ENCODE assay signal across 31 mouse cellular contexts in genomic region chr8:94783890-94784289, GRCm38 (mm10). TPM values are rescaled to one million over a fixed set of nuclear protein-coding genes. Genes with fewer than 3 reads are reported as not detected.
DNase-seq lines count a peak whose midpoint lies in the region; ATAC-seq and TF ChIP-seq lines count a peak whose summit lies in the region.
"Had no signal": no experiment of that assay in that cellular context is flagged by ENCODE, and none has a peak within 500 bp of the region (broad histone marks: within the 10 kb centered on the region; RNA-seq: fewer than 3 reads in every experiment).

No protein-coding gene starts in this region.

- no peak for TF ChIP-seq POLR2A in small intestine, adult 2 months (IDR thresholded peaks at IDR 0.05; ENCODE audit: low read depth, low read length)

- H3K4me1 ChIP-seq in heart, postnatal 0 days (ENCODE audit: control insufficient read depth, insufficient read depth) = peaks cover 34% of the 10 kb centered on the region
- peaks cover 63% of the 10 kb centered on the region for H3K4me1 ChIP-seq in small intestine, adult 2 months (ENCODE audit: control insufficient read depth, insufficient read depth, insufficient read length, low read length)
- peaks cover 31% of the 10 kb centered on the region for H3K4me1 ChIP-seq in limb, embryonic 10.5 days

- DNase-seq in gastrocnemius, adult 2 months = no peak
- no peak for DNase-seq in gastrocnemius, postnatal 36 days
- DNase-seq in heart, postnatal 0 days (ENCODE audit: low spot score) = no peak
- no peak for DNase-seq in heart, postnatal 4 days
- peak in 1 of 2 experiments; percentile 29 for DNase-seq in left cerebral cortex, adult 2 months (ENCODE audit: extremely low spot score in 1 of 2, low spot score in 2 of 2)
- no peak for DNase-seq in left cerebral cortex, postnatal 10 days (ENCODE audit: extremely low spot score in 1 of 2, low spot score in 2 of 2)
- DNase-seq in limb, embryonic 10.5 days (ENCODE audit: low spot score) = no peak
- DNase-seq: adrenal gland, adult 2 months; adrenal gland, postnatal 10 days; adrenal gland, postnatal 25 days; cerebellum, adult 11 months; cerebellum, adult 18-20 months; cerebellum, adult 8-10 months; cerebellum, adult 9-11 months; cerebellum, postnatal 14 days; cerebellum, postnatal 36 days; embryo, embryonic 11 days had no signal

- no peak overlapping the region for H3K9ac ChIP-seq in heart, postnatal 0 days (replicated peaks; ENCODE audit: low read depth, low read length)
- H3K9ac ChIP-seq: embryonic facial prominence, embryonic 13.5 days; embryonic facial prominence, embryonic 15.5 days; forebrain, embryonic 12.5 days had no signal

- H3K27ac ChIP-seq in gastrocnemius, adult 2 months = no peak overlapping the region
- H3K27ac ChIP-seq in heart, postnatal 0 days (ENCODE audit: low read depth) = no peak overlapping the region
- 0 out of 2 replicates have a peak overlapping the region, but pooled peaks have one; percentile 32 for H3K27ac ChIP-seq in left cerebral cortex, adult 2 months
- peak overlapping the region; percentile 87 for H3K27ac ChIP-seq in small intestine, adult 2 months (ENCODE audit: insufficient read depth, low read depth, low read length)
- H3K27ac ChIP-seq in limb, embryonic 10.5 days = no peak overlapping the region
- H3K27ac ChIP-seq: embryonic facial prominence, embryonic 13.5 days; embryonic facial prominence, embryonic 15.5 days; forebrain, embryonic 10.5 days; forebrain, embryonic 12.5 days had no signal

- no peaks in the 10 kb centered on the region; the same call in 1 of the 2 replicates for H3K36me3 ChIP-seq in heart, postnatal 0 days (replicated peaks; ENCODE audit: control insufficient read depth, insufficient read depth, low read length)
- peaks cover 10% of the 10 kb centered on the region for H3K36me3 ChIP-seq in small intestine, adult 2 months (ENCODE audit: control insufficient read depth, insufficient read depth, low read length)
- H3K36me3 ChIP-seq in limb, embryonic 10.5 days = no peaks in the 10 kb centered on the region
- H3K36me3 ChIP-seq: embryonic facial prominence, embryonic 13.5 days; embryonic facial prominence, embryonic 15.5 days; forebrain, embryonic 12.5 days; G1E had no signal

- peak overlapping the region; percentile 5; the same call in 1 of the 2 replicates for H3K4me3 ChIP-seq in gastrocnemius, adult 2 months
- H3K4me3 ChIP-seq in heart, postnatal 0 days (ENCODE audit: low read depth, low read length) = no peak overlapping the region
- H3K4me3 ChIP-seq in left cerebral cortex, adult 2 months = no peak overlapping the region
- H3K4me3 ChIP-seq in small intestine, adult 2 months (ENCODE audit: low read depth, low read length) = no peak overlapping the region
- no peak overlapping the region for H3K4me3 ChIP-seq in limb, embryonic 10.5 days
- H3K4me3 ChIP-seq: embryonic facial prominence, embryonic 13.5 days; embryonic facial prominence, embryonic 15.5 days; erythroblast, embryonic 14.5 days; forebrain, embryonic 10.5 days; forebrain, embryonic 12.5 days had no signal

- no peaks in the 10 kb centered on the region for H3K9me3 ChIP-seq in heart, postnatal 0 days (replicated peaks; ENCODE audit: control insufficient read depth, low read length)
- H3K9me3 ChIP-seq in limb, embryonic 10.5 days (replicated peaks) = no peaks in the 10 kb centered on the region
- H3K9me3 ChIP-seq: embryonic facial prominence, embryonic 13.5 days; embryonic facial prominence, embryonic 15.5 days; forebrain, embryonic 10.5 days; forebrain, embryonic 12.5 days; G1E had no signal

- H3K27me3 ChIP-seq in heart, postnatal 0 days (ENCODE audit: control insufficient read depth, insufficient read depth, low read length) = no peaks in the 10 kb centered on the region
- no peaks in the 10 kb centered on the region for H3K27me3 ChIP-seq in small intestine, adult 2 months (ENCODE audit: control insufficient read depth, insufficient read depth, low read length)
- no peaks in the 10 kb centered on the region for H3K27me3 ChIP-seq in limb, embryonic 10.5 days (ENCODE audit: low read depth, poor library complexity, severe bottlenecking)
- H3K27me3 ChIP-seq: embryonic facial prominence, embryonic 13.5 days; embryonic facial prominence, embryonic 15.5 days; forebrain, embryonic 12.5 days; Patski had no signal

- WGBS in heart, postnatal 0 days = 52% methylated on average over 4 of the region's 4 CpGs
- 76% methylated on average over 4 of the region's 4 CpGs for WGBS in small intestine, adult 2 months
- 77% methylated on average over 4 of the region's 4 CpGs for WGBS in limb, embryonic 10.5 days

- H3K4me2 ChIP-seq in heart, postnatal 0 days (ENCODE audit: low read depth, low read length) = peak overlapping the region; percentile 14; the same call in 1 of the 2 replicates
- H3K4me2 ChIP-seq: embryonic facial prominence, embryonic 13.5 days; embryonic facial prominence, embryonic 15.5 days; forebrain, embryonic 12.5 days had no signal

- no peak for TF ChIP-seq CTCF in gastrocnemius, adult 2 months (IDR thresholded peaks at IDR 0.05)
- TF ChIP-seq CTCF in heart, postnatal 0 days (IDR thresholded peaks at IDR 0.05; ENCODE audit: low read depth) = no peak
- no peak for TF ChIP-seq CTCF in left cerebral cortex, adult 2 months (IDR thresholded peaks at IDR 0.05)
- no peak for TF ChIP-seq CTCF in small intestine, adult 2 months (IDR thresholded peaks at IDR 0.05; ENCODE audit: extremely low read depth, insufficient read length, insufficient replicate concordance, low read depth, low read length)

- no peak for TF ChIP-seq EP300 in heart, postnatal 0 days (IDR thresholded peaks at IDR 0.05; ENCODE audit: low read depth)

- intact Hi-C loops in gastrocnemius, adult 2 months (cut with DNase I) = no loop called here
- intact Hi-C loops in gastrocnemius, postnatal 36 days (cut with DNase I) = no loop called here
- intact Hi-C loops in left cerebral cortex, adult 2 months (cut with DNase I) = no loop called here
- intact Hi-C loops in left cerebral cortex, postnatal 10 days (cut with DNase I) = no loop called here

- no peak for ATAC-seq in heart, postnatal 0 days (ENCODE audit: insufficient read depth, low read depth)
- ATAC-seq: forebrain, embryonic 14.5 days; forebrain, embryonic 16.5 days; Patski had no signal

RNA-seq across cellular contexts. Expression of gene Cx3cl1, which starts 12.1 kb away (rescaled TPM):
- total RNA-seq in gastrocnemius, adult 2 months (2021) = 1 to 10 TPM in 1 of 2 experiments, under 1 TPM in 1; 0.36 to 1.0 TPM
- 1 to 10 TPM in 1 of 2 experiments, under 1 TPM in 1; 0.52 to 1.6 TPM for total RNA-seq in gastrocnemius, postnatal 36 days (2021)
- 2.3 and 6.2 TPM in 2 replicates for total RNA-seq in heart, postnatal 0 days (2014; rRNA removed; ENCODE audit: low replicate concordance)
- 3.3 and 4.1 TPM in 2 replicates for polyA plus RNA-seq in heart, postnatal 0 days (2015; fragmentation: Nextera tagmentation; extraction: Ambion mirVana)
- total RNA-seq in heart, postnatal 4 days (2021) = 1 to 10 TPM; 4.1 to 4.5 TPM
- 100 to 1,000 TPM; 658 to 661 TPM for total RNA-seq in left cerebral cortex, adult 2 months (2021)
- 100 to 1,000 TPM; 417 to 438 TPM for total RNA-seq in left cerebral cortex, postnatal 10 days (2021)
- polyA plus RNA-seq in small intestine, adult 2 months (2012; rRNA removed) = 55.9 and 160 TPM in 2 replicates
- polyA plus RNA-seq in limb, embryonic 10.5 days (2016; fragmentation: Nextera tagmentation; extraction: Ambion mirVana) = 2.7 and 5.3 TPM in 2 replicates
- total RNA-seq: common myeloid progenitor, adult 5-6 weeks had no signal
- polyA plus RNA-seq: G1E had no signal

RNA-seq across cellular contexts. Expression of gene Ccl17, which starts 26.4 kb away (rescaled TPM):
- total RNA-seq in gastrocnemius, adult 2 months (2021) = not detected
- total RNA-seq in gastrocnemius, postnatal 36 days (2021) = not detected
- not detected in 2 replicates for total RNA-seq in heart, postnatal 0 days (2014; rRNA removed; ENCODE audit: low replicate concordance)
- polyA plus RNA-seq in heart, postnatal 0 days (2015; fragmentation: Nextera tagmentation; extraction: Ambion mirVana) = 0.25 TPM in 1 of 2 replicates, not detected in the other
- under 1 TPM in 1 of 2 experiments, not detected in 1; 0.60 TPM for total RNA-seq in heart, postnatal 4 days (2021)
- 1 to 10 TPM; 4.6 to 7.9 TPM for total RNA-seq in left cerebral cortex, adult 2 months (2021)
- 10 to 100 TPM; 10.8 to 12.3 TPM for total RNA-seq in left cerebral cortex, postnatal 10 days (2021)
- polyA plus RNA-seq in small intestine, adult 2 months (2012; rRNA removed) = 0.62 and 0.94 TPM in 2 replicates
- not detected in 2 replicates for polyA plus RNA-seq in limb, embryonic 10.5 days (2016; fragmentation: Nextera tagmentation; extraction: Ambion mirVana)
- total RNA-seq: G1E had no signal
- polyA plus RNA-seq: adrenal gland, adult 2 months; brain, embryonic 14.5 days; embryonic facial prominence, embryonic 11.5 days; embryonic facial prominence, embryonic 13.5 days; embryonic facial prominence, embryonic 15.5 days; erythroblast, embryonic 14.5 days; forebrain, embryonic 10.5 days; G1E had no signal

RNA-seq across cellular contexts. Expression of gene Ccl22, which starts 38.5 kb away (rescaled TPM):
- total RNA-seq in gastrocnemius, adult 2 months (2021) = not detected
- total RNA-seq in gastrocnemius, postnatal 36 days (2021) = not detected
- 1.7 TPM in 1 of 2 replicates, not detected in the other for total RNA-seq in heart, postnatal 0 days (2014; rRNA removed; ENCODE audit: low replicate concordance)
- not detected in 2 replicates for polyA plus RNA-seq in heart, postnatal 0 days (2015; fragmentation: Nextera tagmentation; extraction: Ambion mirVana)
- not detected for total RNA-seq in heart, postnatal 4 days (2021)
- under 1 TPM in 1 of 2 experiments, not detected in 1; 0.14 TPM for total RNA-seq in left cerebral cortex, adult 2 months (2021)
- under 1 TPM; 0.15 to 0.26 TPM for total RNA-seq in left cerebral cortex, postnatal 10 days (2021)
- polyA plus RNA-seq in small intestine, adult 2 months (2012; rRNA removed) = 4.2 and 6.5 TPM in 2 replicates
- not detected in 2 replicates for polyA plus RNA-seq in limb, embryonic 10.5 days (2016; fragmentation: Nextera tagmentation; extraction: Ambion mirVana)
- total RNA-seq: adrenal gland, adult 2 months; adrenal gland, postnatal 25 days; common myeloid progenitor, adult 5-6 weeks had no signal
- polyA plus RNA-seq: C2C12; embryonic facial prominence, embryonic 11.5 days; embryonic facial prominence, embryonic 13.5 days; embryonic facial prominence, embryonic 15.5 days; forebrain, embryonic 10.5 days; forebrain, embryonic 12.5 days; forebrain, embryonic 14.5 days; forebrain, embryonic 16.5 days; Patski had no signal

RNA-seq across cellular contexts. Expression of gene Coq9, which starts 54.2 kb away (rescaled TPM):
- 100 to 1,000 TPM; 359 to 480 TPM for total RNA-seq in gastrocnemius, adult 2 months (2021)
- 100 to 1,000 TPM; 411 to 443 TPM for total RNA-seq in gastrocnemius, postnatal 36 days (2021)
- total RNA-seq in heart, postnatal 0 days (2014; rRNA removed; ENCODE audit: low replicate concordance) = 620 and 677 TPM in 2 replicates
- polyA plus RNA-seq in heart, postnatal 0 days (2015; fragmentation: Nextera tagmentation; extraction: Ambion mirVana) = 290 and 300 TPM in 2 replicates
- total RNA-seq in heart, postnatal 4 days (2021) = 100 to 1,000 TPM; 237 to 239 TPM
- 10 to 100 TPM; 84.5 to 89.1 TPM for total RNA-seq in left cerebral cortex, adult 2 months (2021)
- total RNA-seq in left cerebral cortex, postnatal 10 days (2021) = 10 to 100 TPM; 58.7 to 62.1 TPM
- polyA plus RNA-seq in small intestine, adult 2 months (2012; rRNA removed) = 154 and 238 TPM in 2 replicates
- polyA plus RNA-seq in limb, embryonic 10.5 days (2016; fragmentation: Nextera tagmentation; extraction: Ambion mirVana) = 51.2 and 65.5 TPM in 2 replicates

RNA-seq across cellular contexts. Expression of gene Ciapin1, which starts 54.3 kb away (rescaled TPM):
- total RNA-seq in gastrocnemius, adult 2 months (2021) = 10 to 100 TPM; 29.7 to 44.5 TPM
- 10 to 100 TPM; 31.9 to 34.4 TPM for total RNA-seq in gastrocnemius, postnatal 36 days (2021)
- total RNA-seq in heart, postnatal 0 days (2014; rRNA removed; ENCODE audit: low replicate concordance) = 41.6 and 80.6 TPM in 2 replicates
- 84.0 and 92.2 TPM in 2 replicates for polyA plus RNA-seq in heart, postnatal 0 days (2015; fragmentation: Nextera tagmentation; extraction: Ambion mirVana)
- total RNA-seq in heart, postnatal 4 days (2021) = 10 to 100 TPM; 84.5 to 91.1 TPM
- 10 to 100 TPM; 71.4 to 76.8 TPM for total RNA-seq in left cerebral cortex, adult 2 months (2021)
- total RNA-seq in left cerebral cortex, postnatal 10 days (2021) = 10 to 100 TPM; 75.8 to 82.3 TPM
- polyA plus RNA-seq in small intestine, adult 2 months (2012; rRNA removed) = 16.7 and 32.0 TPM in 2 replicates
- 195 and 198 TPM in 2 replicates for polyA plus RNA-seq in limb, embryonic 10.5 days (2016; fragmentation: Nextera tagmentation; extraction: Ambion mirVana)

Comparison
In these comparisons a context has a peak if more than half of its experiments do, and no peak if none do; other contexts are left out.
1. H3K27ac ChIP-seq: peak in left cerebral cortex, adult 2 months (single experiment) and small intestine, adult 2 months (single experiment); none in gastrocnemius, adult 2 months (single experiment), heart, postnatal 0 days (single experiment) and limb, embryonic 10.5 days (single experiment).
2. RNA of gene Cx3cl1, which starts 12.1 kb away (total RNA-seq): 658 to 661 TPM in left cerebral cortex, adult 2 months and 417 to 438 TPM in left cerebral cortex, postnatal 10 days; 4.1 to 4.5 TPM in heart, postnatal 4 days, 2.3 to 6.2 TPM in heart, postnatal 0 days, 0.52 to 1.6 TPM in gastrocnemius, postnatal 36 days and 0.36 to 1.0 TPM in gastrocnemius, adult 2 months; every median in the first group is over 10 times any median in the second.